Comparison of ENCODE assay signal across 10 mouse cellular contexts in the genomic region with DNA sequence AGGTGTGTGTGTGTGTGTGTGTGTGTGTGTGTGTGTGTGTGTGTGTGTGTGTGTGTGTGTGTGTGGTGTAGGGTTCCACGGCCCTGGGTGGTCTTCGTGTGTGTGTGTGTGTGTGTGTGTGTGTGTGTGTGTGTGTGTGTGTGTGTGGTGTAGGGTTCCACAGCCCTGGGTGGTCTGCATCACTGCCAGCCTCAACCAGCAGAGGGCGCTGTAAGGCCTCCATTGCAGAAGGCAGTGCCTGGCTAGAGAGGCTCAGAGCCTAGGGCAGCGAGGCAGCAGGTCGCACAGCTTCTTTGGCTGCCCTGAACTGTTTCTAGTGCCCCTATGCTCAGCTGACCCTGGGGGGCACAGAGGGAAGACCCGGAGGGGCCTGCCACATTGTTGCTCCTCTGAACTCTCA.
A peak's percentile ranks its signal among the peaks of the same experiment; 100 is the strongest.
DNase-seq lines count a peak whose midpoint lies in the region; ATAC-seq and TF ChIP-seq lines count a peak whose summit lies in the region.
"Had no signal": no experiment of that assay in that cellular context is flagged by ENCODE, and none has a peak within 500 bp of the region (broad histone marks: within the 10 kb centered on the region; RNA-seq: fewer than 3 reads in every experiment).

No protein-coding gene starts in this region.

- 17% methylated on average over 3 of the region's 6 CpGs for WGBS in forebrain, embryonic 11.5 days
- 19% methylated on average over 6 of the region's 6 CpGs for WGBS in olfactory bulb, adult 2 months

- H3K36me3 ChIP-seq in forebrain, embryonic 11.5 days (ENCODE audit: control insufficient read depth, insufficient read depth, low read length) = no peaks in the 10 kb centered on the region
- H3K36me3 ChIP-seq: embryonic facial prominence, embryonic 13.5 days; limb, embryonic 12.5 days had no signal

- intact Hi-C loops in left cerebral cortex, postnatal 4 days (cut with DNase I) = no loop called here

- H3K4me2 ChIP-seq in forebrain, embryonic 11.5 days (ENCODE audit: low read depth, low read length, severe bottlenecking) = no peak overlapping the region
- H3K4me2 ChIP-seq: embryonic facial prominence, embryonic 13.5 days; limb, embryonic 12.5 days had no signal

- peak; percentile 53 for ATAC-seq in forebrain, embryonic 11.5 days (replicated peaks; ENCODE audit: low FRiP score)

- no peak for TF ChIP-seq POLR2A in olfactory bulb, adult 2 months (IDR thresholded peaks at IDR 0.05; ENCODE audit: insufficient read depth, low read depth, low read length)

- H3K9ac ChIP-seq in forebrain, embryonic 11.5 days (ENCODE audit: low read length) = no peak overlapping the region
- H3K9ac ChIP-seq: limb, embryonic 12.5 days had no signal

- peak; percentile 10 for DNase-seq in gastrocnemius, adult 18-20 months (ENCODE audit: low spot score)
- no peak for DNase-seq in gastrocnemius, adult 8-10 months (ENCODE audit: low spot score in 2 of 2)
- DNase-seq in ovary, postnatal 36 days (ENCODE audit: low spot score) = peak; percentile 40
- no peak for DNase-seq in ovary, adult 18-20 months (ENCODE audit: low spot score)
- peak; percentile 88 for DNase-seq in forebrain, embryonic 11.5 days (ENCODE audit: low spot score)
- DNase-seq in left cerebral cortex, postnatal 4 days = peak; percentile 82
- no peak for DNase-seq in urinary bladder, adult 2 months (ENCODE audit: low spot score)

- no peak overlapping the region for H3K4me3 ChIP-seq in forebrain, embryonic 11.5 days (ENCODE audit: low read depth, low read length)
- no peak overlapping the region for H3K4me3 ChIP-seq in olfactory bulb, adult 2 months (ENCODE audit: insufficient read depth, low read depth, low read length)
- H3K4me3 ChIP-seq: embryonic facial prominence, embryonic 13.5 days; limb, embryonic 12.5 days had no signal

- H3K27ac ChIP-seq in forebrain, embryonic 11.5 days (ENCODE audit: low read depth, low read length) = no peak overlapping the region; the same call in 1 of the 2 replicates
- H3K27ac ChIP-seq in olfactory bulb, adult 2 months (ENCODE audit: insufficient read depth, low read depth, low read length) = peak overlapping the region; percentile 40; the same call in 1 of the 2 replicates
- H3K27ac ChIP-seq: limb, embryonic 12.5 days had no signal

- H3K4me1 ChIP-seq in forebrain, embryonic 11.5 days (replicated peaks; ENCODE audit: control insufficient read depth, insufficient read depth, low read length) = peaks cover 6% of the 10 kb centered on the region; the same call in 1 of the 2 replicates
- H3K4me1 ChIP-seq in olfactory bulb, adult 2 months (ENCODE audit: control insufficient read depth, insufficient read depth, low read length) = peaks cover 33% of the 10 kb centered on the region

- no peaks in the 10 kb centered on the region for H3K27me3 ChIP-seq in forebrain, embryonic 11.5 days (ENCODE audit: control insufficient read depth, insufficient read depth, low read length)

- peaks cover 3% of the 10 kb centered on the region; the same call in 1 of the 2 replicates for H3K9me3 ChIP-seq in forebrain, embryonic 11.5 days (ENCODE audit: control insufficient read depth, low read length)
- H3K9me3 ChIP-seq: limb, embryonic 12.5 days had no signal

- peak; percentile 86; the same call in 1 of the 2 replicates for TF ChIP-seq CTCF in olfactory bulb, adult 2 months (IDR thresholded peaks at IDR 0.05; ENCODE audit: insufficient read depth, low read depth, low read length)

Comparison
In these comparisons a context has a peak if more than half of its experiments do, and no peak if none do; other contexts are left out.
1. DNase-seq: peak in gastrocnemius, adult 18-20 months (single experiment), ovary, postnatal 36 days (single experiment), forebrain, embryonic 11.5 days (single experiment) and left cerebral cortex, postnatal 4 days (single experiment); none in gastrocnemius, adult 8-10 months (0 of 2), ovary, adult 18-20 months (single experiment) and urinary bladder, adult 2 months (single experiment).